Mouse (Mus musculus): ENCODE measurements around the gene Gm19668.
"Not testable (repeated sequence)": the region's sequence is repeated elsewhere in the genome, so short reads cannot be mapped to it uniquely, and the experiment has no call there.

Gm19668 gene

GRCm38 (mm10) chr10:77798921-77799508, at the start of gene Gm19668:
TSS of gene Gm19668 (minus strand) at chr10:77799133.
- no peak for DNase-seq

GRCm38 (mm10) chr10:77847538-77847937, 48.6 kb upstream of the Gm19668 start:
- DNase-seq, result no peak

- no peak for DNase-seq
These were observed 48.0 kb upstream of the Gm19668 start for GRCm38 (mm10) chr10:77846961-77847360.

GRCm38 (mm10) chr10:77846503-77846902, 47.6 kb upstream of the Gm19668 start, which contains the start of gene Gm36176:
TSS of gene Gm36176 (plus strand) at chr10:77846803.
- no peak for DNase-seq

- DNase-seq, result no peak
These were observed 40.1 kb upstream of the Gm19668 start for GRCm38 (mm10) chr10:77839006-77839405.

- DNase-seq, result no peak
These were observed 36.7 kb upstream of the Gm19668 start, which contains the start of gene Krtap10-10 for GRCm38 (mm10) chr10:77835647-77836046. TSS of gene Krtap10-10 (plus strand) at chr10:77835947.

GRCm38 (mm10) chr10:77826951-77827350, 28.0 kb upstream of the Gm19668 start, which contains the start of gene Krtap10-4:
TSS of gene Krtap10-4 (minus strand) at chr10:77827095.
- no peak for DNase-seq

GRCm38 (mm10) chr10:77819203-77819602, 20.3 kb upstream of the Gm19668 start:
- DNase-seq, result no peak

- no peak for DNase-seq
These were observed 19.6 kb upstream of the Gm19668 start for GRCm38 (mm10) chr10:77818523-77818922.

GRCm38 (mm10) chr10:77815514-77815913, 16.6 kb upstream of the Gm19668 start:
- DNase-seq, result peak; percentile 22

- no peak for DNase-seq
These were observed 15.4 kb upstream of the Gm19668 start, which contains the start of gene Gm2696 for GRCm38 (mm10) chr10:77814382-77814781. TSS of gene Gm2696 (plus strand) at chr10:77814682.

GRCm38 (mm10) chr10:77811743-77812142, 12.8 kb upstream of the Gm19668 start, which contains the start of gene Gm9507:
TSS of gene Gm9507 (minus strand) at chr10:77811843.
- no peak for DNase-seq

- DNase-seq, result no peak
These were observed 5.2 kb upstream of the Gm19668 start for GRCm38 (mm10) chr10:77804095-77804494.

GRCm38 (mm10) chr10:77798164-77798920, 591 bp downstream of the Gm19668 start:
- not testable (repeated sequence) for DNase-seq

- DNase-seq, result no peak
These were observed 1.3 kb downstream of the Gm19668 start for GRCm38 (mm10) chr10:77797677-77798076.

- no peak for DNase-seq
These were observed 4.0 kb downstream of the Gm19668 start, which contains the start of gene Gm9639 for GRCm38 (mm10) chr10:77794976-77795375. TSS of gene Gm9639 (minus strand) at chr10:77795076.

- no peak for DNase-seq
These were observed 10.3 kb downstream of the Gm19668 start for GRCm38 (mm10) chr10:77788621-77789020.

- DNase-seq, result not testable (repeated sequence)
These were observed 11.1 kb downstream of the Gm19668 start, which contains the start of gene Gm7137 for GRCm38 (mm10) chr10:77787876-77788275. TSS of gene Gm7137 (minus strand) at chr10:77788200.

- not testable (repeated sequence) for DNase-seq
These were observed 15.5 kb downstream of the Gm19668 start for GRCm38 (mm10) chr10:77783396-77783795.

- DNase-seq, result not testable (repeated sequence)
These were observed 16.5 kb downstream of the Gm19668 start, which contains the start of gene Gm3250 for GRCm38 (mm10) chr10:77782442-77782841. TSS of gene Gm3250 (minus strand) at chr10:77782542.

GRCm38 (mm10) chr10:77776844-77777243, 22.1 kb downstream of the Gm19668 start, which contains the start of gene Gm7138:
TSS of gene Gm7138 (minus strand) at chr10:77776944.
- not testable (repeated sequence) for DNase-seq

- not testable (repeated sequence) for DNase-seq
These were observed 26.8 kb downstream of the Gm19668 start for GRCm38 (mm10) chr10:77772142-77772541.

- DNase-seq, result not testable (repeated sequence)
These were observed 27.7 kb downstream of the Gm19668 start, which contains the start of gene Gm3238 for GRCm38 (mm10) chr10:77771225-77771624. TSS of gene Gm3238 (minus strand) at chr10:77771325.
